Mouse (Mus musculus): ENCODE measurements around the gene Tmco4.

DNA sequence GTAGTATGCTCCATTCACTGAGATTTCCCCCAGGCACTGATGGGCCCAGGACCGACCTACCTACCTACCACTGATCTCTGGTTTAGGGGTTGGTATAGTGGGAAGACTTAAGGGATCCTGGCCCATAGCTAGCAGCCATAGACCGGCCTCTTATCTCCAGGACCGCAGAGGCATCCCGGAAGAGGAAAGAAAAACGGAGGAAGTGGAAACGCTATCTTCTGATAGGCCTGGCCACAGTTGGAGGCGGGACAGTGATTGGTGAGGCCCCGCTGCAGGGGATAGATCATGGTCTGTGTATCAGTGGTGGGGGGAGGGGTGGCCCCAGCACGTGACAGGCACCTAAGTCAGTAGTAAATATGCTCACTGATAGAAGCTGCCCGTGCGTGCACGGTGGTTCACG, 46.7 kb downstream of the Tmco4 start:
- TF ChIP-seq FLI1 (IDR thresholded peaks at IDR 0.05; ENCODE audit: low read length) (no peak), GATA1 (IDR thresholded peaks at IDR 0.05; ENCODE audit: borderline replicate concordance, low read length) (no peak)
